12 mouse cellular contexts compared by ENCODE assay signal in genomic region chr4:100865962-100866703, GRCm38 (mm10).
A peak's percentile ranks its signal among the peaks of the same experiment; 100 is the strongest.
DNase-seq lines count a peak whose midpoint lies in the region; ATAC-seq lines count a peak whose summit lies in the region.
"Had no signal": no experiment of that assay in that cellular context is flagged by ENCODE, and none has a peak within 500 bp of the region (broad histone marks: within the 10 kb centered on the region; RNA-seq: fewer than 3 reads in every experiment).

No protein-coding gene starts in this region.

- H3K4me1 ChIP-seq in embryonic facial prominence, embryonic 11.5 days (ENCODE audit: control insufficient read depth, insufficient read depth, low read length) = no peaks in the 10 kb centered on the region
- peaks cover 22% of the 10 kb centered on the region for H3K4me1 ChIP-seq in hindbrain, embryonic 15.5 days (replicated peaks)
- peaks cover 34% of the 10 kb centered on the region for H3K4me1 ChIP-seq in midbrain, embryonic 15.5 days

- H3K4me2 ChIP-seq in embryonic facial prominence, embryonic 11.5 days (ENCODE audit: low read depth, low read length) = no peak overlapping the region
- H3K4me2 ChIP-seq in hindbrain, embryonic 15.5 days = peak overlapping the region; percentile 32; the same call in 1 of the 2 replicates
- H3K4me2 ChIP-seq in midbrain, embryonic 15.5 days = peak overlapping the region; percentile 2; the same call in 1 of the 2 replicates

- peak; percentile 57; the same call in 1 of the 2 replicates for ATAC-seq in embryonic facial prominence, embryonic 11.5 days (replicated peaks; ENCODE audit: insufficient number of reproducible peaks, low FRiP score, low TSS enrichment, low read depth)
- no peak for ATAC-seq in hindbrain, embryonic 15.5 days (ENCODE audit: low FRiP score, low read depth)
- peak; percentile 35; the same call in 1 of the 2 replicates for ATAC-seq in midbrain, embryonic 15.5 days (replicated peaks)

- DNase-seq in embryo, embryonic 10.5 days (ENCODE audit: low spot score) = peak; percentile 31
- DNase-seq in embryo, embryonic 9.5 days (ENCODE audit: extremely low spot score) = no peak
- peak; percentile 57 for DNase-seq in embryonic facial prominence, embryonic 11.5 days (ENCODE audit: low spot score)
- DNase-seq in adrenal gland, postnatal 10 days = no peak
- DNase-seq in cerebellum, adult 8-10 months = no peak
- no peak for DNase-seq in layer of hippocampus, postnatal 14 days (ENCODE audit: low spot score in 2 of 2)
- DNase-seq: adrenal gland, postnatal 25 days; cerebellum, adult 9-11 months; layer of hippocampus, adult 9-11 months had no signal

- no peaks in the 10 kb centered on the region for H3K27me3 ChIP-seq in embryonic facial prominence, embryonic 11.5 days (ENCODE audit: control insufficient read depth, insufficient read depth, low read length)
- no peaks in the 10 kb centered on the region for H3K27me3 ChIP-seq in hindbrain, embryonic 15.5 days
- H3K27me3 ChIP-seq in midbrain, embryonic 15.5 days (replicated peaks) = no peaks in the 10 kb centered on the region

- H3K9ac ChIP-seq in embryonic facial prominence, embryonic 11.5 days (replicated peaks; ENCODE audit: low read length) = no peak overlapping the region
- H3K9ac ChIP-seq in hindbrain, embryonic 15.5 days = no peak overlapping the region
- no peak overlapping the region for H3K9ac ChIP-seq in midbrain, embryonic 15.5 days

- H3K4me3 ChIP-seq in embryonic facial prominence, embryonic 11.5 days (ENCODE audit: low read depth, low read length) = no peak overlapping the region
- no peak overlapping the region for H3K4me3 ChIP-seq in hindbrain, embryonic 15.5 days
- H3K4me3 ChIP-seq in midbrain, embryonic 15.5 days = no peak overlapping the region
- H3K4me3 ChIP-seq: myocyte had no signal

- 34% methylated on average over 12 of the region's 12 CpGs for WGBS in embryonic facial prominence, embryonic 11.5 days
- 29% methylated on average over 12 of the region's 12 CpGs for WGBS in hindbrain, embryonic 15.5 days
- 16% methylated on average over 12 of the region's 12 CpGs for WGBS in midbrain, embryonic 15.5 days

- H3K36me3 ChIP-seq in embryonic facial prominence, embryonic 11.5 days (replicated peaks; ENCODE audit: control insufficient read depth, insufficient read depth, low read depth, low read length) = no peaks in the 10 kb centered on the region
- H3K36me3 ChIP-seq in hindbrain, embryonic 15.5 days = no peaks in the 10 kb centered on the region
- H3K36me3 ChIP-seq in midbrain, embryonic 15.5 days (replicated peaks) = no peaks in the 10 kb centered on the region

- H3K27ac ChIP-seq in embryonic facial prominence, embryonic 11.5 days (replicated peaks; ENCODE audit: low read depth, low read length) = no peak overlapping the region
- no peak overlapping the region for H3K27ac ChIP-seq in hindbrain, embryonic 15.5 days (replicated peaks)
- 0 out of 2 replicates have a peak overlapping the region, but pooled peaks have one; percentile 2 for H3K27ac ChIP-seq in midbrain, embryonic 15.5 days

- no peaks in the 10 kb centered on the region for H3K9me3 ChIP-seq in embryonic facial prominence, embryonic 11.5 days (replicated peaks; ENCODE audit: control insufficient read depth, low read length)
- no peaks in the 10 kb centered on the region for H3K9me3 ChIP-seq in hindbrain, embryonic 15.5 days
- H3K9me3 ChIP-seq in midbrain, embryonic 15.5 days = no peaks in the 10 kb centered on the region

Comparison
In these comparisons a context has a peak if more than half of its experiments do, and no peak if none do; other contexts are left out.
1. DNase-seq: peak in embryo, embryonic 10.5 days (single experiment) and embryonic facial prominence, embryonic 11.5 days (single experiment); none in embryo, embryonic 9.5 days (single experiment), adrenal gland, postnatal 10 days (single experiment), cerebellum, adult 8-10 months (single experiment) and layer of hippocampus, postnatal 14 days (0 of 2).